Mouse (Mus musculus): ENCODE data around the gene Gm10256. TPM values are rescaled to one million over a fixed set of nuclear protein-coding genes. Genes with fewer than 3 reads are reported as not detected.
"Not testable (repeated sequence)": the region's sequence is repeated elsewhere in the genome, so short reads cannot be mapped to it uniquely, and the experiment has no call there.

The Gm10256 gene
- polyA plus RNA-seq (2014; fragmentation: Nextera tagmentation; extraction: Ambion mirVana): not detected in 2 replicates

DNA sequence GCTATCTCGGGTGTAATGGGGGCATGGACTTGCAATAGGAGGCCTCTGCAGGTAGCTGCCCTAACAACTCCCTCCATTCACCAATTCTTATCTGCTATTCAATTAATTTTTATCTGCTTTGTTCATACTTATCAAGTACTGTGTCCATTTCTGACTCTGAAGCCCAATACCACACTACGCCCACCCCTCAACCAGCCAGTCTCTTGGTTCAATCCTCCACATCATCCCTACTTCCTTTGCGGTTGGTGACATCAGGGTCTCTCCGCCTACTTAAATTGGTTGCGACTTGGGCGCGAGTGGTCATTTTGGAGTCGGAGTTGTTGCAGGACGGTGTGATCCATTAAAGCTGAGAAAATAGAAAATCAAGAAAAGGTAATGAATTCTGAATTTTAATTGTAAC, at the start of gene Gm10256, which contains the start of gene Rbmy:
Gene Gm10256, plus strand, starts transcription at position 320 of the 400 bp plus-strand sequence.
Gene Rbmy, plus strand, starts transcription at position 301 of the 400 bp plus-strand sequence.
- not testable (repeated sequence) for H3K9me3 ChIP-seq (ENCODE audit: control insufficient read depth, low read length); H3K4me3 ChIP-seq (ENCODE audit: low read depth, low read length); H3K4me2 ChIP-seq (replicated peaks; ENCODE audit: low read depth, low read length); H3K27me3 ChIP-seq (ENCODE audit: control insufficient read depth, insufficient read depth, low read length); DNase-seq (ENCODE audit: low spot score); H3K9ac ChIP-seq (ENCODE audit: low read depth, low read length); H3K27ac ChIP-seq (ENCODE audit: low read depth, low read length); H3K4me1 ChIP-seq (replicated peaks; ENCODE audit: control insufficient read depth, insufficient read depth, low read length); H3K36me3 ChIP-seq (ENCODE audit: control insufficient read depth, insufficient read depth, low read length); ATAC-seq (ENCODE audit: low FRiP score)
- WGBS: no CpG with 5 or more reads among the region's 9 CpGs

DNA sequence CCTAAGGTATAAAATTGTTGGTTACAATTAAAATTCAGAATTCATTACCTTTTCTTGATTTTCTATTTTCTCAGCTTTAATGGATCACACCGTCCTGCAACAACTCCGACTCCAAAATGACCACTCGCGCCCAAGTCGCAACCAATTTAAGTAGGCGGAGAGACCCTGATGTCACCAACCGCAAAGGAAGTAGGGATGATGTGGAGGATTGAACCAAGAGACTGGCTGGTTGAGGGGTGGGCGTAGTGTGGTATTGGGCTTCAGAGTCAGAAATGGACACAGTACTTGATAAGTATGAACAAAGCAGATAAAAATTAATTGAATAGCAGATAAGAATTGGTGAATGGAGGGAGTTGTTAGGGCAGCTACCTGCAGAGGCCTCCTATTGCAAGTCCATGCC, 34.4 kb upstream of the Gm10256 start, which contains the start of gene Gm4064:
Gene Gm4064, minus strand, starts transcription at position 101 of the 400 bp plus-strand sequence.
- not testable (repeated sequence) for H3K36me3 ChIP-seq (ENCODE audit: control insufficient read depth, insufficient read depth, low read length); H3K9me3 ChIP-seq (ENCODE audit: control insufficient read depth, low read length); H3K9ac ChIP-seq (ENCODE audit: low read depth, low read length); ATAC-seq (ENCODE audit: low FRiP score); H3K4me3 ChIP-seq (ENCODE audit: low read depth, low read length); H3K4me1 ChIP-seq (replicated peaks; ENCODE audit: control insufficient read depth, insufficient read depth, low read length); DNase-seq (ENCODE audit: low spot score); H3K4me2 ChIP-seq (replicated peaks; ENCODE audit: low read depth, low read length); H3K27ac ChIP-seq (ENCODE audit: low read depth, low read length); H3K27me3 ChIP-seq (ENCODE audit: control insufficient read depth, insufficient read depth, low read length)
- WGBS: no CpG with 5 or more reads among the region's 8 CpGs

DNA sequence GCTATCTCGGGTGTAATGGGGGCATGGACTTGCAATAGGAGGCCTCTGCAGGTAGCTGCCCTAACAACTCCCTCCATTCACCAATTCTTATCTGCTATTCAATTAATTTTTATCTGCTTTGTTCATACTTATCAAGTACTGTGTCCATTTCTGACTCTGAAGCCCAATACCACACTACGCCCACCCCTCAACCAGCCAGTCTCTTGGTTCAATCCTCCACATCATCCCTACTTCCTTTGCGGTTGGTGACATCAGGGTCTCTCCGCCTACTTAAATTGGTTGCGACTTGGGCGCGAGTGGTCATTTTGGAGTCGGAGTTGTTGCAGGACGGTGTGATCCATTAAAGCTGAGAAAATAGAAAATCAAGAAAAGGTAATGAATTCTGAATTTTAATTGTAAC, 70.2 kb downstream of the Gm10256 start, which contains the start of gene Gm10352:
Gene Gm10352, plus strand, starts transcription at position 301 of the 400 bp plus-strand sequence.
- H3K27me3 ChIP-seq (ENCODE audit: control insufficient read depth, insufficient read depth, low read length); H3K9ac ChIP-seq (ENCODE audit: low read depth, low read length); H3K4me2 ChIP-seq (replicated peaks; ENCODE audit: low read depth, low read length); H3K36me3 ChIP-seq (ENCODE audit: control insufficient read depth, insufficient read depth, low read length); ATAC-seq (ENCODE audit: low FRiP score); H3K4me1 ChIP-seq (replicated peaks; ENCODE audit: control insufficient read depth, insufficient read depth, low read length); DNase-seq (ENCODE audit: low spot score); H3K4me3 ChIP-seq (ENCODE audit: low read depth, low read length); H3K9me3 ChIP-seq (ENCODE audit: control insufficient read depth, low read length); H3K27ac ChIP-seq (ENCODE audit: low read depth, low read length): not testable (repeated sequence)
- WGBS: no CpG with 5 or more reads among the region's 9 CpGs

Other genes with a start within 250 kb of the Gm10256 start
- gene H2al2c, start 231.6 kb upstream of the Gm10256 start, polyA plus RNA-seq (2014; fragmentation: Nextera tagmentation; extraction: Ambion mirVana): not detected in 2 replicates
- gene Sry, start 167.0 kb upstream of the Gm10256 start, polyA plus RNA-seq (2014; fragmentation: Nextera tagmentation; extraction: Ambion mirVana): not detected in 2 replicates
- not detected in 2 replicates for gene H2al2b, start 110.0 kb upstream of the Gm10256 start, polyA plus RNA-seq (2014; fragmentation: Nextera tagmentation; extraction: Ambion mirVana)
- not detected in 2 replicates for gene Gm4064, start 34.5 kb upstream of the Gm10256 start, polyA plus RNA-seq (2014; fragmentation: Nextera tagmentation; extraction: Ambion mirVana)
- not detected in 2 replicates for gene Rbmy, start within 50 bp of the Gm10256 start, polyA plus RNA-seq (2014; fragmentation: Nextera tagmentation; extraction: Ambion mirVana)
- gene Gm10352, start 70.3 kb downstream of the Gm10256 start, polyA plus RNA-seq (2014; fragmentation: Nextera tagmentation; extraction: Ambion mirVana): not detected in 2 replicates
- gene Gm29289, start 101.9 kb downstream of the Gm10256 start, polyA plus RNA-seq (2014; fragmentation: Nextera tagmentation; extraction: Ambion mirVana): not detected in 2 replicates